Mouse (Mus musculus) spleen, adult 12 weeks (tissue): Measurements from ENCODE around the gene Gm5724.

Experiments
- DNase-seq: peaks from one replicate; pipeline ENCODE4 v3.0.0; 2022; ENCODE audit warnings: low spot score

Gm5724 gene

GRCm38 (mm10) chr6:141773710-141774109 is at the start of gene Gm5724:
Gene Gm5724, minus strand, starts transcription at chr6:141773810.
- no peak for DNase-seq

GRCm38 (mm10) chr6:141797837-141798236 is 24.2 kb upstream of the Gm5724 start:
- no peak for DNase-seq

GRCm38 (mm10) chr6:141774476-141774875 is 866 bp upstream of the Gm5724 start:
- DNase-seq, result no peak

- DNase-seq, result no peak
Measured at GRCm38 (mm10) chr6:141691246-141691645, 82.4 kb downstream of the Gm5724 start.

- no peak for DNase-seq
Measured at GRCm38 (mm10) chr6:141687008-141687407, 86.6 kb downstream of the Gm5724 start.
